Mouse (Mus musculus) MEL (cell line): ENCODE data around the gene Irak2. TPM values are rescaled to one million over a fixed set of nuclear protein-coding genes. Genes with fewer than 3 reads are reported as not detected.

Source experiments
- DNase-seq: peaks from one replicate; pipeline ENCODE4 v3.0.0; 2011; ENCODE audit warnings: low read depth, low spot score
- H3K27ac ChIP-seq: 2 replicates; pipeline ENCODE4 v1.5.1; 2012; ENCODE audit warnings: low read depth, mild to moderate bottlenecking, control low read depth, low read length, moderate library complexity; ENCODE audit not compliant: control insufficient read depth
- H3K27me3 ChIP-seq, 2 experiments: fragments of 150-350 bp in 1 of 2; sonication (generic) in 1 of 2; 2 replicates each; pipeline ENCODE4 v1.6.1; 2012; ENCODE audit warnings: low read length in 2 of 2, mild to moderate bottlenecking in 2 of 2, improper control_type of control experiment in 1 of 2, moderate library complexity in 1 of 2; ENCODE audit not compliant: insufficient read depth in 2 of 2, control insufficient read depth in 1 of 2
- H3K36me3 ChIP-seq, 2 experiments: 2 replicates each; pipeline ENCODE4 v1.6.1; 2012 to 2014; ENCODE audit warnings: low read length in 2 of 2, improper control_type of control experiment in 1 of 2, inconsistent platforms in 1 of 2, mild to moderate bottlenecking in 1 of 2; ENCODE audit not compliant: insufficient read depth in 2 of 2, control insufficient read depth in 1 of 2
- H3K4me1 ChIP-seq, 2 experiments: fragments of 150-350 bp in 1 of 2; sonication (generic) in 1 of 2; 2 replicates each; pipeline ENCODE4 v1.6.1; 2012; ENCODE audit warnings: low read length in 2 of 2, improper control_type of control experiment in 1 of 2, mild to moderate bottlenecking in 1 of 2; ENCODE audit not compliant: insufficient read depth in 2 of 2, control insufficient read depth in 1 of 2
- H3K4me3 ChIP-seq, 2 experiments: fragments of 150-350 bp in 1 of 2; sonication (generic) in 1 of 2; 2 replicates each; pipeline ENCODE4 v1.5.1; 2012; ENCODE audit warnings: low read depth in 2 of 2, low read length in 2 of 2, mild to moderate bottlenecking in 2 of 2, moderate library complexity in 2 of 2, control low read depth in 1 of 2, improper control_type of control experiment in 1 of 2; ENCODE audit not compliant: control insufficient read depth in 1 of 2, insufficient read depth in 1 of 2
- H3K79me2 ChIP-seq: 2 replicates; pipeline ENCODE4 v1.6.1; 2012; ENCODE audit warnings: mild to moderate bottlenecking, low read length, moderate library complexity; ENCODE audit not compliant: control insufficient read depth, poor library complexity, insufficient read depth
- H3K9ac ChIP-seq: 2 replicates; pipeline ENCODE4 v1.6.1; 2012; ENCODE audit warnings: low read depth, mild to moderate bottlenecking, control low read depth, low read length, moderate library complexity; ENCODE audit not compliant: control insufficient read depth, poor library complexity, severe bottlenecking
- H3K9me3 ChIP-seq: fragments of 150-350 bp; sonication (generic); replicated peaks from 2 replicates; pipeline ENCODE4 v1.6.1; 2012; ENCODE audit warnings: mild to moderate bottlenecking, low read length, improper control_type of control experiment, moderate library complexity; ENCODE audit not compliant: insufficient read depth
- CHD1 ChIP-seq: IDR thresholded peaks from 2 replicates; pipeline ENCODE4 v1.6.1; 2012; ENCODE audit warnings: low read depth, mild to moderate bottlenecking, inconsistent platforms, low read length, improper control_type of control experiment
- CTCF ChIP-seq, 3 experiments: IDR thresholded peaks in 2 of 3; conservative IDR thresholded peaks in 1 of 3; 2 replicates each; pipeline ENCODE4 v1.5.1; 2011 to 2012; ENCODE audit warnings: low read length in 3 of 3, low read depth in 2 of 3, mild to moderate bottlenecking in 2 of 3, improper control_type of control experiment in 1 of 3, inconsistent platforms in 1 of 3, mixed read lengths in 1 of 3, moderate library complexity in 1 of 3; ENCODE audit not compliant: control insufficient read depth in 1 of 3, insufficient read depth in 1 of 3, poor library complexity in 1 of 3, severe bottlenecking in 1 of 3
- E2F4 ChIP-seq: IDR thresholded peaks from 2 replicates; pipeline ENCODE4 v1.6.1; 2011; ENCODE audit warnings: low read depth, low read length, improper control_type of control experiment, borderline replicate concordance
- ELF1 ChIP-seq: IDR thresholded peaks from 2 replicates; pipeline ENCODE4 v1.6.1; 2014; ENCODE audit warnings: low read depth, mild to moderate bottlenecking, inconsistent platforms, low read length, improper control_type of control experiment, moderate library complexity
- ETS1 ChIP-seq: IDR thresholded peaks from 2 replicates; pipeline ENCODE4 v1.6.1; 2012; ENCODE audit warnings: low read depth, mild to moderate bottlenecking, inconsistent platforms, low read length, improper control_type of control experiment, moderate library complexity
- GABPA ChIP-seq: IDR thresholded peaks from 2 replicates; pipeline ENCODE4 v1.6.1; 2012; ENCODE audit warnings: low read depth, mild to moderate bottlenecking, inconsistent platforms, low read length, improper control_type of control experiment, moderate library complexity
- KAT2A ChIP-seq: conservative IDR thresholded peaks from 2 replicates; pipeline ENCODE4 v1.6.1; 2012; ENCODE audit warnings: low read depth, low read length, improper control_type of control experiment, inconsistent platforms
- MAFK ChIP-seq: IDR thresholded peaks from 2 replicates; pipeline ENCODE4 v1.6.1; 2011; ENCODE audit warnings: low read depth, mild to moderate bottlenecking, low read length, improper control_type of control experiment, borderline replicate concordance
- MEF2A ChIP-seq: IDR thresholded peaks from 2 replicates; pipeline ENCODE4 v1.6.1; 2014; ENCODE audit warnings: low read depth, mild to moderate bottlenecking, inconsistent platforms, low read length, improper control_type of control experiment; ENCODE audit not compliant: poor library complexity, insufficient replicate concordance, severe bottlenecking; ENCODE audit errors: extremely low read depth
- MYC ChIP-seq: IDR thresholded peaks from 2 replicates; pipeline ENCODE4 v1.6.1; 2011; ENCODE audit warnings: low read depth, mild to moderate bottlenecking, low read length, improper control_type of control experiment, moderate library complexity
- NELFE ChIP-seq: IDR thresholded peaks from 2 replicates; pipeline ENCODE4 v1.6.1; 2011; ENCODE audit warnings: low read depth, low read length, improper control_type of control experiment
- NRF1 ChIP-seq: IDR thresholded peaks from 2 replicates; pipeline ENCODE4 v1.6.1; 2014; ENCODE audit warnings: low read depth, mild to moderate bottlenecking, inconsistent platforms, low read length, improper control_type of control experiment, moderate library complexity; ENCODE audit not compliant: poor library complexity, insufficient read depth, severe bottlenecking
- POLR2A ChIP-seq, 2 experiments: IDR thresholded peaks; 2 replicates each; pipeline ENCODE4 v1.6.1; 2011 to 2012; ENCODE audit warnings: low read length in 2 of 2, mild to moderate bottlenecking in 2 of 2, control low read depth in 1 of 2, improper control_type of control experiment in 1 of 2, low read depth in 1 of 2, moderate library complexity in 1 of 2; ENCODE audit not compliant: control insufficient read depth in 1 of 2, insufficient read depth in 1 of 2, poor library complexity in 1 of 2
- POLR2AphosphoS2 ChIP-seq: IDR thresholded peaks from 2 replicates; pipeline ENCODE4 v1.6.1; 2011; ENCODE audit warnings: low read length, improper control_type of control experiment
- RAD21 ChIP-seq: IDR thresholded peaks from 2 replicates; pipeline ENCODE4 v1.6.1; 2011; ENCODE audit warnings: mild to moderate bottlenecking, low read depth, low read length, improper control_type of control experiment
- SMC3 ChIP-seq: IDR thresholded peaks from 2 replicates; pipeline ENCODE4 v1.6.1; 2011; ENCODE audit warnings: low read depth, low read length, improper control_type of control experiment
- TBP ChIP-seq: IDR thresholded peaks from 2 replicates; pipeline ENCODE4 v1.8.0; 2011; ENCODE audit warnings: low read depth, low read length, improper control_type of control experiment
- UBTF ChIP-seq: IDR thresholded peaks from 2 replicates; pipeline ENCODE4 v1.6.1; 2012; ENCODE audit warnings: low read depth, mild to moderate bottlenecking, inconsistent platforms, low read length, improper control_type of control experiment, moderate library complexity, borderline replicate concordance; ENCODE audit not compliant: insufficient read depth
- USF2 ChIP-seq, 2 experiments: IDR thresholded peaks; 2 replicates each; pipeline ENCODE4 v1.6.1; 2011 to 2012; ENCODE audit warnings: improper control_type of control experiment in 2 of 2, low read length in 2 of 2, borderline replicate concordance in 1 of 2, inconsistent platforms in 1 of 2, low read depth in 1 of 2, mild to moderate bottlenecking in 1 of 2; ENCODE audit not compliant: insufficient read depth in 1 of 2
- ZKSCAN1 ChIP-seq: IDR thresholded peaks from 2 replicates; pipeline ENCODE4 v1.6.1; 2012; ENCODE audit warnings: low read depth, mild to moderate bottlenecking, inconsistent platforms, low read length, improper control_type of control experiment, moderate library complexity
- polyA plus RNA-seq, 2 experiments: library from polyadenylated mRNA; stranded (reverse) in 1 of 2; unstranded in 1 of 2; fragments of >175 nt in 1 of 2; fragments of >200 nt in 1 of 2; gene quantifications; 2 replicates each; pipeline versions ENCODE4 v1.2.1 to v1.2.4; 2012; ENCODE audit warnings: low replicate concordance in 2 of 2, low read depth in 1 of 2; ENCODE audit not compliant: insufficient read length in 2 of 2, insufficient read depth in 1 of 2, missing spikeins in 1 of 2
- total RNA-seq: library from RNA; depleted of rRNA; stranded (reverse); fragments of 300-350 nt; gene quantifications from 2 replicates; pipeline ENCODE4 v1.2.3, GENCODE M21; 2012

Irak2 gene
- total and polyA plus RNA-seq, 3 experiments, result 5.2 to 6.8 TPM; not detected in 1

GRCm38 (mm10) chr6:113597945-113598344, 40.3 kb upstream of the Irak2 start:
- Histone ChIP-seq H3K9me3 (no peaks in the 10 kb centered on the region), H3K27me3 (no peaks in the 10 kb centered on the region), H3K4me3 (no peak overlapping the region), H3K27ac (no peak overlapping the region), H3K4me1 (peaks cover 0 to 7% of the 10 kb centered on the region in 2 experiments; a peak in 1 of 4 replicates), H3K9ac (no peak overlapping the region), H3K36me3 (no peaks in the 10 kb centered on the region; a peak in 1 of 4 replicates), H3K79me2 (no peaks in the 10 kb centered on the region)
- DNase-seq, result no peak
- no peak for TF ChIP-seq CTCF (IDR thresholded peaks at IDR 0.05 in 2 of 3, conservative IDR thresholded peaks at IDR 0.05 in 1 of 3; ENCODE audit: control insufficient read depth in 1 of 3, insufficient read depth in 1 of 3, low read depth in 2 of 3, low read length in 3 of 3, poor library complexity in 1 of 3, severe bottlenecking in 1 of 3)
- no peak for TF ChIP-seq CHD1
- TF ChIP-seq RAD21, result no peak
- no peak for TF ChIP-seq ETS1
- TF ChIP-seq MAFK, result no peak
- no peak for TF ChIP-seq USF2 (IDR thresholded peaks at IDR 0.05; ENCODE audit: borderline replicate concordance in 1 of 2, insufficient read depth in 1 of 2, low read depth in 1 of 2, low read length in 2 of 2)
- TF ChIP-seq POLR2A (IDR thresholded peaks at IDR 0.05; ENCODE audit: control insufficient read depth in 1 of 2, insufficient read depth in 1 of 2, low read depth in 1 of 2, low read length in 2 of 2, poor library complexity in 1 of 2), result no peak
- TF ChIP-seq MYC, result no peak
- TF ChIP-seq POLR2AphosphoS2, result no peak
- TF ChIP-seq KAT2A, result no peak
- no peak for TF ChIP-seq ZKSCAN1
- no peak for TF ChIP-seq UBTF
- TF ChIP-seq SMC3, result no peak
- no peak for TF ChIP-seq MEF2A
- TF ChIP-seq GABPA, result no peak
- TF ChIP-seq NRF1, result no peak
- no peak for TF ChIP-seq ELF1
- TF ChIP-seq NELFE, result no peak
- no peak for TF ChIP-seq TBP

GRCm38 (mm10) chr6:113599833-113600232, 38.4 kb upstream of the Irak2 start:
- no peak for TF ChIP-seq NRF1
- TF ChIP-seq E2F4, result no peak
- Histone ChIP-seq H3K27me3 (no peaks in the 10 kb centered on the region), H3K9me3 (no peaks in the 10 kb centered on the region), H3K4me1 (peaks cover 0 to 7% of the 10 kb centered on the region in 2 experiments; a peak in 1 of 4 replicates), H3K36me3 (no peaks in the 10 kb centered on the region), H3K79me2 (peaks cover 2% of the 10 kb centered on the region), H3K27ac (no peak overlapping the region), H3K9ac (no peak overlapping the region), H3K4me3 (no peak overlapping the region)
- DNase-seq, result no peak
